Mouse (Mus musculus) heart, embryonic 13.5 days (tissue): ENCODE measurements around the gene Wdcp. TPM values are rescaled to one million over a fixed set of nuclear protein-coding genes. Genes with fewer than 3 reads are reported as not detected.

ENCODE experiments used
- ATAC-seq: fragments of 200-750 bp; cut with Nextera tagmentation; 2 replicates; pipeline ENCODE4 v1.8.0; 2017; ENCODE audit warnings: moderate TSS enrichment; ENCODE audit not compliant: insufficient number of reproducible peaks, low FRiP score, low TSS enrichment; ENCODE audit errors: extremely low read depth
- H3K27ac ChIP-seq: fragments of 300-500 bp; sonication (generic); replicated peaks from 2 replicates; pipeline ENCODE4 v1.5.1; 2015; ENCODE audit warnings: moderate library complexity, mild to moderate bottlenecking, inconsistent platforms
- H3K27me3 ChIP-seq: fragments of 300-500 bp; sonication (generic); replicated peaks from 2 replicates; pipeline ENCODE4 v1.6.1; 2015; ENCODE audit warnings: mild to moderate bottlenecking, inconsistent platforms
- H3K36me3 ChIP-seq: fragments of 300-500 bp; sonication (generic); 2 replicates; pipeline ENCODE4 v1.6.1; 2015; ENCODE audit warnings: mild to moderate bottlenecking, inconsistent platforms
- H3K4me1 ChIP-seq: fragments of 300-500 bp; sonication (generic); 2 replicates; pipeline ENCODE4 v1.6.1; 2015; ENCODE audit warnings: inconsistent platforms
- H3K4me2 ChIP-seq: fragments of 300-500 bp; sonication (generic); 2 replicates; pipeline ENCODE4 v1.6.1; 2015; ENCODE audit warnings: inconsistent platforms, mild to moderate bottlenecking, moderate library complexity
- H3K4me3 ChIP-seq: fragments of 300-500 bp; sonication (generic); 2 replicates; pipeline ENCODE4 v1.5.1; 2015; ENCODE audit warnings: moderate library complexity, mild to moderate bottlenecking, inconsistent platforms
- H3K9ac ChIP-seq: fragments of 300-500 bp; sonication (generic); 2 replicates; pipeline ENCODE4 v1.6.1; 2015; ENCODE audit warnings: inconsistent platforms, mild to moderate bottlenecking, moderate library complexity
- H3K9me3 ChIP-seq: fragments of 300-500 bp; sonication (generic); 2 replicates; pipeline ENCODE4 v1.6.1; 2016; ENCODE audit warnings: inconsistent platforms
- WGBS: fragments of 180-500 bp; shearing (Covaris S2); methylation state at CpG from one replicate; pipeline ENCODE4 v1.1.7; 2015; ENCODE audit warnings: mixed read lengths; 5-methylcytosine and 5-hydroxymethylcytosine counted together
- polyA plus RNA-seq: library from polyadenylated mRNA; unstranded; fragments of >200 nt; fragmentation: Nextera tagmentation; extraction: Ambion mirVana; gene quantifications from 2 replicates; pipeline ENCODE4 v1.2.1, GENCODE M21; 2015

The Wdcp gene
- polyA plus RNA-seq, 1 experiment from 2014 or later = 14.7 TPM

GRCm38 (mm10) chr12:4889251-4889650, 46.1 kb downstream of the Wdcp start:
- Histone ChIP-seq H3K9me3 (no peaks in the 10 kb centered on the region), H3K36me3 (peaks cover 45% of the 10 kb centered on the region), H3K4me2 (no peak overlapping the region), H3K27me3 (no peaks in the 10 kb centered on the region), H3K27ac (no peak overlapping the region), H3K9ac (no peak overlapping the region), H3K4me1 (peaks cover 12% of the 10 kb centered on the region), H3K4me3 (no peak overlapping the region)
- ATAC-seq = no peak
- WGBS = 52% methylated on average over 2 of the region's 2 CpGs

- Histone ChIP-seq H3K4me2 (no peak overlapping the region), H3K27ac (no peak overlapping the region), H3K9me3 (no peaks in the 10 kb centered on the region), H3K9ac (no peak overlapping the region), H3K36me3 (peaks cover 45% of the 10 kb centered on the region), H3K4me1 (peaks cover 12% of the 10 kb centered on the region), H3K27me3 (no peaks in the 10 kb centered on the region), H3K4me3 (no peak overlapping the region)
- no peak for ATAC-seq
- 90% methylated on average over 1 of the region's 1 CpGs for WGBS
Observed at GRCm38 (mm10) chr12:4889891-4890290, 46.8 kb downstream of the Wdcp start.

GRCm38 (mm10) chr12:4898024-4898423, 54.9 kb downstream of the Wdcp start:
- Histone ChIP-seq H3K9ac (no peak overlapping the region), H3K4me3 (no peak overlapping the region), H3K27ac (no peak overlapping the region), H3K4me1 (no peaks in the 10 kb centered on the region), H3K4me2 (no peak overlapping the region), H3K36me3 (peaks cover 25% of the 10 kb centered on the region), H3K27me3 (no peaks in the 10 kb centered on the region), H3K9me3 (no peaks in the 10 kb centered on the region)
- 93% methylated on average over 5 of the region's 5 CpGs for WGBS
- ATAC-seq = no peak

DNA sequence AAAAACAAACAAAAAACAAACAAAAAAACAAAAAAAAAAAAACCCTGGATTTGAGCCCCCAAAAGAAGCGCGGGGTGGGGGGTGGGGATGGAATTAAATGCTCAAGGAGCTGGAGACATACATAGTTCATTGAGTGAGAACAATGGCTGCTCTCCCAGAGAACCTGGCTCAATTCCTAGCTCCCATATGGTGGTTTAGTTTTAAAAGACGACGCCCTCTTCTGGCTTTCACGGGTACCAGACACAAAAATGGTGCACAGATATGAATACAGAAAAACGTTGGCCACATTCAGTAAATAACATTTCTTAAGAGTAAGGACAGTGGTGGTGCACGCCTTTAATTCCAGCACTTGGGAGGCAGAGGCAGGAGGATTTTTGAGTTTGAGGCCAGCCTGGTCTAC, 62.8 kb downstream of the Wdcp start:
- no peak for ATAC-seq
- no peak overlapping the region for H3K9ac ChIP-seq
- H3K4me3 ChIP-seq = peak overlapping the region; percentile 80; the same call in 1 of the 2 replicates
- H3K27ac ChIP-seq = no peak overlapping the region
- H3K4me2 ChIP-seq = peak overlapping the region; percentile 84
- peaks cover 6% of the 10 kb centered on the region for H3K4me1 ChIP-seq
- no peaks in the 10 kb centered on the region for H3K9me3 ChIP-seq
- no peaks in the 10 kb centered on the region for H3K27me3 ChIP-seq
- 79% methylated on average over 7 of the region's 7 CpGs for WGBS
- peaks cover 9% of the 10 kb centered on the region for H3K36me3 ChIP-seq

DNA sequence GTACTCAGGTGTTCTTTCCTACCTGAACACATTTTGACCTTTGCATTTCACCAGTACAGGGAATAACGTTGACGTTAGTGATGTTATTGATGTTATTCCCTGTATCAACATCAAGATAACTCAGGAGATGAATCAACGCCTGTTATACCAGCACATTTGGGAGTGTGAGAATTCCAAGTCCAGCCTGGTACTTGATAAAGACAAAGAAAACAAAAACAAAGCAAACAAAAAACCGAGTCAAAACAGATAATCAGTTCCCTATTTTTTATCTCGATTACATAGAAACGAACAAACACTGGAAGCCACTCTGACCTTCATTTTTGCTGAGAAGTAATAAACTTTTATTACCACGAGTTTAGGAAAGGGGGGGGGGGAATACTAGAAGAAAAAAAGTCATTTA, 63.4 kb downstream of the Wdcp start:
- Histone ChIP-seq H3K9me3 (no peaks in the 10 kb centered on the region), H3K36me3 (peaks cover 5% of the 10 kb centered on the region), H3K4me3 (peak overlapping the region; percentile 80), H3K4me1 (peaks cover 6% of the 10 kb centered on the region), H3K27ac (peak overlapping the region; percentile 91; the same call in 1 of the 2 replicates), H3K9ac (peak overlapping the region; percentile 95), H3K27me3 (no peaks in the 10 kb centered on the region), H3K4me2 (peak overlapping the region; percentile 84)
- no peak for ATAC-seq
- WGBS = 40% methylated on average over 7 of the region's 7 CpGs

DNA sequence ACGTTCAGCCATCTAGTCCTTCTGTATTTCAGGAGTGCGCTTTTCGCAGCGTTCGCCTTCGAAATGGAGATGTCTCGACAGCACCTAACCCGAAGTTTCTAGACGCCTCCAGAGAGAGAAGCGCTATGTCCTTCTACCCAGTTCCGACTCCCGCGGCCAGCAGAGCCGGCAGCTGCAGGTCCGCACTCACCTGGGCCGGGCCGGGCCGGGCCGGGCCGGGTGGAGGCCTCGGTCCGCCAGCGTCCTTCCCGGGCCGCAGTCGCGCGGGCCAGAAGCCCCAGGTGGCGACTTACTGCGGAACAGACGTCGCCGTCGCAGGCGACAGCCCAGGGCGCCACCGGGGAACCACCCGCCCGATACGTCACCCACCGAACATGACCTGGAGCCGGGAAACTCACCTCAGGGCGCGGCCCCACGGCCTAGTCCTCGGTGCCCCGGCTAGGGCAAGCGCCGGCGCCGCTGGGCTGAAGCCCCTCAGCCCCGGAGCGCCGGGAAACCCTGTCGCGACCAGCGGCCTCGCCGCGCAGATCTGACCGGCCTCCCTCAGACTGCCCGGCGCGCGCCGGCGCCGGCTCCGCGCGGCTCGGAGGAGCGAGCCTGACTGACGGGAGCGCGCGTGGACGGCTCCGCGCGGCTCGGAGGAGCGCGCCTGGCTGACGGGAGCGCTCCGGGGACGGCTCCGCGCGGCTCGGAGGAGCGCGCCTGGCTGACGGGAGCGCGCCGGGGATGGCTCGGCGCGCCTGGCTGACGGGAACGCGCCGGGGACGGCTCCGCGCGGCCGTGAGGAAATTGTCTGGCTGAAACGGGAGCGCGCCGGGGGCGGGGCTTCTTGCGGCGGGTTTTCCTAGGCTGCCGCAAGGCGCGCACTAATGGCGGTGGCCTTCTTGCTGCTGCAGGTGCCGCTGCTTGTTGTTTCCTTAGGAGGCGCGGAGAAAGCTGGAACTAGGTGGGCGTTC, 64.1 kb downstream of the Wdcp start, which contains the start of gene Ubxn2a:
Gene Ubxn2a (minus strand): TSS at position 755 of the 956 bp plus-strand sequence.
- WGBS = under 1% methylated on average over 122 of the region's 125 CpGs
- Histone ChIP-seq H3K27ac (peak within 1 kb of the TSS; percentile 91), H3K4me2 (peak within 1 kb of the TSS; percentile 84), H3K36me3 (no peaks in the 10 kb centered on the region), H3K9ac (peak within 1 kb of the TSS; percentile 95), H3K4me3 (peak within 1 kb of the TSS; percentile 80), H3K27me3 (no peaks in the 10 kb centered on the region), H3K9me3 (no peaks in the 10 kb centered on the region; the same call in 1 of the 2 replicates), H3K4me1 (peaks cover 6% of the 10 kb centered on the region)
- peak; percentile 91 for ATAC-seq

- no peaks in the 10 kb centered on the region for H3K27me3 ChIP-seq
- peaks cover 6% of the 10 kb centered on the region for H3K4me1 ChIP-seq
- H3K36me3 ChIP-seq = no peaks in the 10 kb centered on the region
- H3K4me3 ChIP-seq = peak overlapping the region; percentile 80
- no peak overlapping the region for H3K27ac ChIP-seq
- 90% methylated on average over 7 of the region's 7 CpGs for WGBS
- H3K9ac ChIP-seq = no peak overlapping the region
- H3K4me2 ChIP-seq = peak overlapping the region; percentile 84
- no peaks in the 10 kb centered on the region; the same call in 1 of the 2 replicates for H3K9me3 ChIP-seq
- no peak for ATAC-seq
Observed at GRCm38 (mm10) chr12:4908391-4908790, 65.3 kb downstream of the Wdcp start.

Other genes with a start within 250 kb of the Wdcp start
- 0.13 TPM in 1 of 2 replicates, not detected in the other for gene Fam228a, start 104.9 kb upstream of the Wdcp start, polyA plus RNA-seq
- 1.5 and 2.0 TPM in 2 replicates for gene Pfn4, start 74.3 kb upstream of the Wdcp start, polyA plus RNA-seq
- 2.8 TPM in 2 replicates for gene Fam228b, start 74.0 kb upstream of the Wdcp start, polyA plus RNA-seq
- gene Sf3b6, start 25.8 kb upstream of the Wdcp start, polyA plus RNA-seq = 96.1 and 117 TPM in 2 replicates
- gene Fkbp1b, start 1.7 kb upstream of the Wdcp start, polyA plus RNA-seq = 8.8 and 9.2 TPM in 2 replicates
- 3.3 and 4.4 TPM in 2 replicates for gene Mfsd2b, start 31.1 kb downstream of the Wdcp start, polyA plus RNA-seq
- 25.8 and 30.2 TPM in 2 replicates for gene Ubxn2a, start 64.4 kb downstream of the Wdcp start, polyA plus RNA-seq
- gene Atad2b, start 74.0 kb downstream of the Wdcp start, polyA plus RNA-seq = 6.1 and 6.4 TPM in 2 replicates